Mouse (Mus musculus) 3134 (cell line): ENCODE measurements around the gene Slc11a2.
"Not testable (repeated sequence)": the region's sequence is repeated elsewhere in the genome, so short reads cannot be mapped to it uniquely, and the experiment has no call there.

Source experiments
- DNase-seq: peaks from one replicate; pipeline ENCODE4 v3.0.0-alpha.2; 2011; ENCODE audit warnings: low spot score; ENCODE audit not compliant: insufficient read length; ENCODE audit errors: extremely low read depth

Gene Slc11a2

GRCm38 (mm10) chr15:100436518-100436917, 11.6 kb upstream of the Slc11a2 start:
- no peak for DNase-seq

- no peak for DNase-seq
Measured at GRCm38 (mm10) chr15:100436112-100436511, 11.2 kb upstream of the Slc11a2 start.

- no peak for DNase-seq
Measured at GRCm38 (mm10) chr15:100433234-100433633, 8.4 kb upstream of the Slc11a2 start.

GRCm38 (mm10) chr15:100429959-100430565, 5.2 kb upstream of the Slc11a2 start:
- DNase-seq: no peak

- no peak for DNase-seq
Measured at GRCm38 (mm10) chr15:100428296-100428905, 3.5 kb upstream of the Slc11a2 start.

GRCm38 (mm10) chr15:100423916-100424315, 956 bp downstream of the Slc11a2 start:
- DNase-seq: no peak

GRCm38 (mm10) chr15:100422899-100423860, 1.7 kb downstream of the Slc11a2 start:
- DNase-seq: peak; percentile 91

- no peak for DNase-seq
Measured at GRCm38 (mm10) chr15:100422476-100422875, 2.4 kb downstream of the Slc11a2 start.

- DNase-seq: not testable (repeated sequence)
Measured at GRCm38 (mm10) chr15:100421758-100422197, 3.1 kb downstream of the Slc11a2 start, which contains the start of gene Gm5475. Gene Gm5475 (plus strand): TSS chr15:100422147.

- DNase-seq: peak; percentile 63
Measured at GRCm38 (mm10) chr15:100421059-100421757, 3.7 kb downstream of the Slc11a2 start.

GRCm38 (mm10) chr15:100419901-100420745, 4.7 kb downstream of the Slc11a2 start:
- no peak for DNase-seq

GRCm38 (mm10) chr15:100419311-100419710, 5.6 kb downstream of the Slc11a2 start:
- no peak for DNase-seq

- DNase-seq: no peak
Measured at GRCm38 (mm10) chr15:100417854-100418450, 6.9 kb downstream of the Slc11a2 start.

GRCm38 (mm10) chr15:100415684-100416083, 9.2 kb downstream of the Slc11a2 start:
- DNase-seq: no peak

GRCm38 (mm10) chr15:100414942-100415341, 9.9 kb downstream of the Slc11a2 start:
- no peak for DNase-seq

- no peak for DNase-seq
Measured at GRCm38 (mm10) chr15:100414011-100414410, 10.9 kb downstream of the Slc11a2 start.

- DNase-seq: no peak
Measured at GRCm38 (mm10) chr15:100413306-100413705, 11.6 kb downstream of the Slc11a2 start.

- DNase-seq: no peak
Measured at GRCm38 (mm10) chr15:100411731-100412130, 13.1 kb downstream of the Slc11a2 start.

GRCm38 (mm10) chr15:100410918-100411672, 13.8 kb downstream of the Slc11a2 start:
- DNase-seq: peak; percentile 52
